Mouse (Mus musculus): Measurements from ENCODE around the gene Lrriq4.

Gene Lrriq4

GRCm38 (mm10) chr3:30687216-30687615 lies 42.9 kb downstream of the Lrriq4 start:
- DNase-seq = no peak

- DNase-seq = no peak
Measured at GRCm38 (mm10) chr3:30690976-30691375, 46.7 kb downstream of the Lrriq4 start.

GRCm38 (mm10) chr3:30695661-30696060 lies 51.4 kb downstream of the Lrriq4 start:
- no peak for DNase-seq

- peak; percentile 12 to 46 for DNase-seq
Measured at GRCm38 (mm10) chr3:30696346-30696745, 52.0 kb downstream of the Lrriq4 start.

- DNase-seq = no peak
Measured at GRCm38 (mm10) chr3:30697891-30698290, 53.6 kb downstream of the Lrriq4 start.

- DNase-seq = peak; percentile 21 to 46
Measured at GRCm38 (mm10) chr3:30699711-30700505, 55.6 kb downstream of the Lrriq4 start, which contains the start of gene Lrrc31. Lrrc31 (minus strand) TSS chr3:30699843.

DNA sequence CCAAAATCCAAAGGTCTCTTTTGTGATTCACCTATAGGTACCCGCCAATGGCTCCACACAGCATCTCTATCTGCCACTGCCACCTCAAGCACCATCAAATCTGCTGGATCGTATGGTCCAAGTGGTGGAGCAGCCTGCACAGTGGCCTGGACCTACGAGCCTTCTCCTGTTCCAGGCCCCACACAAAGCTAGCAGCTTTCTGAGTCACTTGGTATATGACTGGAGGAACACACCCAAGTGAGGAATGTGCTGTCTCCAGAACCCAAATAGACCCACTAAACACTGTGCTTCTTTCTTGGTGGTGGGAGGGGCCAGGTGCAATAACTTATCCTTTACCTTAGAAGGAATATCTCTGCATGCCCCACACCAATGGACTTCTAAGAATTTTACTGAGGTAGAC lies 61.7 kb downstream of the Lrriq4 start:
- DNase-seq = no peak

DNA sequence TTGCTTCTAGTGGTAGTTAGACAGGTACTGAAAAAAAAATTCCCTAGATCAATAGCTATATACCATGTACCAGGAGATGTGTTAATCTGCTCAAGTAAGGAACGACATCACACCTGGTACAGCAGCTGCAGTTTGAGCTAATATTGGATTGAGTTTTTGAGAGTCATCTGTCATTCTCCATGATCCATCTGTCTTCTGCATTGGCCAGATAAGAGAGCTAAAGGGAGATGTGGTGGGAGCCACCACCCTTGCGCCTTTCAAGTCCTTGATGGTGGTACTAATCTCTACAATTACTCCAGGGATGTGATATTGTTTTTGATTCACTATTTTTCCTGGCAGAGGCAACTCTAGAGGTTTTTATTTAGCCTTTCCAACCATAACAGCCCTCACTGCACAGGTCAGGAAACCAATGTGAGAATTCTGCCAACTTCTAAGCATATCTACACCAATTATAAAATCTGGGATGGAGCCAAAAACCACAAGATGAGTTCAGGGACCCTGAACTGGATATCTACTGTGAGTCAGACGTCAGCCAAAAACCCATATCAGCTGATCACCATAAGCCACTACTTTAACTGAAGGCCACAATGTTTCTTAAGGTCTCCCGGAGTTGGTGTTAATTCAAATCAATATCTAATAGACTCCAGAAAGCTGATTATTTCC lies 62.4 kb downstream of the Lrriq4 start:
- DNase-seq = no peak

DNA sequence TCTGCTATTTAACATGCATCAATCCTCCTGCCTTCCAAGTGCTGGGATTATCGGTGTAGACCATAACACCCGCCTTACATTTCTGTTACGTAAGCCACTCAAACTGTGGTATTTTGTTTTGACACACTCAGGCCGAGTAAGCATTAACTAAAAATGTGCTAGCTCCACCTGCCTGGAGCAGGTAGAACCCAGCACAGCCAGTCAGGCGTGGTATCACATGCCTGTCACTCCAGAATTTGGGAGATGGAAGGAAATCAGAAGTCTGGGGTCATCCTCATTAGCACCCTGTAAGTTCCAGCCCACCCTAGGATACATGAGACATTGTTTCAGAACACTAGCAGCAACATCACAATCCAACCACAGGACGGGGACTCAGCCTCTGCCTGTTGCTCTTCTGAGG lies 65.9 kb downstream of the Lrriq4 start:
- DNase-seq = no peak

DNA sequence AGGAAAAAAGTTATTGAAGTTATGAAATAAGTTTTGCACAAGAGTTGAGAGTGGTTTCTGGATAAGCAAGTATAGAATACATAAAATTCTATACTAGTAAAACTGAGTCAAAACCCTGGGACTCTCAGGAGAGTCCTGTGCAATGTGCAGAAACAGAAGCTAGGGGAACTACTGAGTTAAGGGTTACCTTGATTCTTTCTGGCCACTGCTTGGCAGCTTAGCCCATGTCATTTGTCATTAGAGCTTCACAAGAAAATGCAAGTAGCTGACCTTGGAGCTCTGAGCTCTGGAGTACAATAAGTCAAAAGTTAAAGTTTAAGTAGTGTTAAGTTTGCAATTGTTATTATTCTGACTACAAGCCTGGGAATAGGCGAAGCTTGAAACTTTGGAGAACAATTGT lies 69.0 kb downstream of the Lrriq4 start:
- no peak for DNase-seq

DNA sequence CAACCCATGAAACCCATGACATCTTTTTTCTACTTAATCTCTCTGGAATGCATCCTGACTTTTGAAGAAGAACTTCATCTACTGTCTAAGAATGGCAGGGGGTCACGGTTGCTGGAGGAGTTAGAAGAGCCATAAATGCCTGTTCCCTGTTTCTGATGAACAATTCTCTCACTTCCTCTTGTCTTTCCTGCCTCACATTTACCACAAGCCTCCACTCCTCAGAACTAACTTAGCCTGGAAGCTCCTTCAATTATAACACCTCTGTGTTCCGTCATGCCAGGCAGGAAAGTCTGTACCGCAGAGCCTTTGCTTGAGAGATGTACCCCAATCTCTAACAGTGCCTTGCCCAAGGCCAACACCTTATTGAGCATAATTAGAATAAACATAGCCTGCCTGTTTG lies 74.3 kb downstream of the Lrriq4 start:
- DNase-seq = no peak

All from lung, adult 18-20 months (tissue).